Mouse (Mus musculus) erythroblast, embryonic 14.5 days (primary cell): ENCODE results near the gene Cdc27. TPM values are rescaled to one million over a fixed set of nuclear protein-coding genes. Genes with fewer than 3 reads are reported as not detected.
"Not testable (repeated sequence)": the region's sequence is repeated elsewhere in the genome, so short reads cannot be mapped to it uniquely, and the experiment has no call there.

Experiments used
- H3K27me3 ChIP-seq: 2 replicates; pipeline ENCODE4 v1.6.1; 2012; ENCODE audit warnings: inconsistent platforms; ENCODE audit not compliant: control insufficient read depth
- H3K36me3 ChIP-seq: 2 replicates; pipeline ENCODE4 v1.6.1; 2012; ENCODE audit warnings: mild to moderate bottlenecking, inconsistent platforms; ENCODE audit not compliant: control insufficient read depth
- H3K4me1 ChIP-seq: 2 replicates; pipeline ENCODE4 v1.6.1; 2012; ENCODE audit warnings: inconsistent platforms; ENCODE audit not compliant: control insufficient read depth
- H3K4me3 ChIP-seq: replicated peaks from 2 replicates; pipeline ENCODE3; 2012; ENCODE audit warnings: moderate library complexity, mild to moderate bottlenecking, inconsistent platforms
- H3K9me3 ChIP-seq: 2 replicates; pipeline ENCODE4 v1.6.1; 2012; ENCODE audit warnings: low read length, inconsistent platforms, mixed read lengths; ENCODE audit not compliant: control insufficient read depth
- GATA1 ChIP-seq: IDR thresholded peaks from 2 replicates; pipeline ENCODE4 v1.6.1; 2012; ENCODE audit warnings: low read length, inconsistent platforms, mixed read lengths
- TAL1 ChIP-seq: IDR thresholded peaks from 3 replicates; pipeline ENCODE4 v1.6.1; 2012; ENCODE audit warnings: low read length, inconsistent platforms, mixed read lengths
- polyA plus RNA-seq: library from polyadenylated mRNA; stranded (reverse); fragments of >175 nt; gene quantifications from 2 replicates; pipeline ENCODE4 v1.2.3, GENCODE M21; 2012

Gene Cdc27
- polyA plus RNA-seq, 1 experiment: 0.48 TPM

DNA sequence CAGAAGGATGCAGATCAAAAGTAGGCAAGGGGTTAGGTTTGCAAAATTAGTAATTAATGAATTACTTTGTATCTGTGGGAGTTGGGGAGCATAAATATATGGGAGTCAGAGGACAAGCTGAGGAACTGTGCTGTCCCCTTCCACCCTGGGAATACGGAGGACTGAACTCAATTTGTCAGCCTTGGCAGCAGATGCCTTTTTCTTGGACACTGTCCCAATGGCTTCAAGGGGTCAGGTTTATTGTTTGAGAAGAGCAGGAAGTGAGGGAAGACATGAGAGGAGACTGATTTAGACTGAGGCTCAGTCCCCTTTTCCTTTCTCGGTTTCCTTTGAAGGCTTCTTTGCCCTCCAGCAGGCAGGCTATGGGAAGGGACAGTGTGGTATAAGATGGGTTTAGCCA lies 22.1 kb upstream of the Cdc27 start:
- H3K36me3 ChIP-seq: no peaks in the 10 kb centered on the region
- no peak overlapping the region for H3K4me3 ChIP-seq
- peaks cover 4% of the 10 kb centered on the region for H3K9me3 ChIP-seq
- H3K4me1 ChIP-seq: peaks cover 17% of the 10 kb centered on the region
- TF ChIP-seq GATA1 (no peak), TAL1 (no peak)
- peaks cover 28% of the 10 kb centered on the region for H3K27me3 ChIP-seq

GRCm38 (mm10) chr11:104572091-104572490 lies 21.7 kb upstream of the Cdc27 start:
- H3K27me3 ChIP-seq: peaks cover 27% of the 10 kb centered on the region
- H3K9me3 ChIP-seq: peaks cover 4% of the 10 kb centered on the region
- TF ChIP-seq TAL1 (no peak), GATA1 (no peak)
- no peaks in the 10 kb centered on the region for H3K36me3 ChIP-seq
- H3K4me1 ChIP-seq: peaks cover 17% of the 10 kb centered on the region
- no peak overlapping the region for H3K4me3 ChIP-seq

GRCm38 (mm10) chr11:104571373-104571772 lies 21.0 kb upstream of the Cdc27 start:
- peak overlapping the region; percentile 52 for H3K4me3 ChIP-seq
- not testable (repeated sequence) for H3K36me3 ChIP-seq

GRCm38 (mm10) chr11:104570515-104570914 lies 20.1 kb upstream of the Cdc27 start:
- H3K9me3 ChIP-seq, H3K36me3 ChIP-seq, H3K4me3 ChIP-seq: not testable (repeated sequence)
- peaks cover 17% of the 10 kb centered on the region for H3K4me1 ChIP-seq
- peaks cover 27% of the 10 kb centered on the region for H3K27me3 ChIP-seq

More at GRCm38 (mm10) chr11:104571373-104571772, 21.0 kb upstream of the Cdc27 start:
- Histone ChIP-seq H3K27me3 (peaks cover 27% of the 10 kb centered on the region), H3K4me1 (peaks cover 17% of the 10 kb centered on the region)
- H3K9me3 ChIP-seq: not testable (repeated sequence)

DNA sequence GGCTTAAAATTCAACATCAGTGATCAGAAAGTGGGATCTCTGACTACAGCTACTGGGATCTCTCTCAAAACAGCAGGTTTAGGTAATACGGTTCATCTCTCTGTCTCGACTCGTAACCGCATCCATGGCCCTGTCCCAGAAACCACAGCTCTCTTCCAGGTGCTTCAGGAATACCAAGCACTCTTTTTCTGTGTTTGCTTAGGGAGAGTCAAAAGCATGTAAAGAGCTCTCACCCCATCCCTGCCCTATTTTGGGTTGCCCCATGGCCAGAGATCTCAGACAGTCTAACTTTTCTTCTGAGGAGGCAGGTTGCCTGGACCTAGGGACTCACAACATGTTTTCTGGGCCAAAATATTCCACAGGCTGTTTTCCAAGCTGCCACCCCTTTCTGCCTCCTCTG lies 17.9 kb upstream of the Cdc27 start:
- peaks cover 17% of the 10 kb centered on the region for H3K4me1 ChIP-seq
- H3K27me3 ChIP-seq: peaks cover 28% of the 10 kb centered on the region
- H3K4me3 ChIP-seq: no peak overlapping the region
- no peaks in the 10 kb centered on the region for H3K36me3 ChIP-seq
- TF ChIP-seq TAL1: no peak
- TF ChIP-seq GATA1: no peak
- peaks cover 4% of the 10 kb centered on the region for H3K9me3 ChIP-seq

GRCm38 (mm10) chr11:104567736-104568135 lies 17.3 kb upstream of the Cdc27 start:
- Histone ChIP-seq H3K4me1 (peaks cover 17% of the 10 kb centered on the region), H3K9me3 (peaks cover 4% of the 10 kb centered on the region), H3K27me3 (peaks cover 22% of the 10 kb centered on the region), H3K4me3 (no peak overlapping the region), H3K36me3 (no peaks in the 10 kb centered on the region)
- TF ChIP-seq TAL1 (no peak), GATA1 (no peak)

- TF ChIP-seq GATA1 (no peak), TAL1 (no peak)
Measured at GRCm38 (mm10) chr11:104566796-104567195, 16.4 kb upstream of the Cdc27 start.

DNA sequence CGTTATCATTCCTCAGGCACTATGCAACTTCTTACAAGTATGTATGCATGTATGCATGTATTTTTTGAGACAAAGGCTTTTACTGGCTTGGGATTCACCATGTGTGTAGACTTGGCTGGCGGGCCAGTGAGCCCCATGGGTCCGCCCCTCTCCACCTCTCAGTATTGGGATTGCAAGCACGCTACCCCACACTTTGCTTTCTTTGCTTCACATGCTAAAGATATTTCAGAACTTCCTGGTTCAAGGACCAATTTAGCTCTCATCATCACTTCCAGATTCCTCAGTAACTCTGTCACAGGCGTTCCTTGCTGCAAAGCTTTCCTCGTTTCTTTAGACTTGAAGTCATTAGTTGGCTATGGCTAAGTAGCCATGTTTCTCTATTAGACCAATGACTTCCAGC lies 15.7 kb upstream of the Cdc27 start:
- TF ChIP-seq GATA1 (no peak), TAL1 (no peak)
- Histone ChIP-seq H3K4me3 (no peak overlapping the region), H3K9me3 (peaks cover 4% of the 10 kb centered on the region), H3K4me1 (peaks cover 12% of the 10 kb centered on the region), H3K27me3 (peaks cover 9% of the 10 kb centered on the region), H3K36me3 (no peaks in the 10 kb centered on the region)

More at GRCm38 (mm10) chr11:104566796-104567195, 16.4 kb upstream of the Cdc27 start:
- Histone ChIP-seq H3K9me3 (peaks cover 4% of the 10 kb centered on the region), H3K36me3 (no peaks in the 10 kb centered on the region), H3K4me3 (no peak overlapping the region), H3K4me1 (peaks cover 17% of the 10 kb centered on the region), H3K27me3 (peaks cover 14% of the 10 kb centered on the region)

DNA sequence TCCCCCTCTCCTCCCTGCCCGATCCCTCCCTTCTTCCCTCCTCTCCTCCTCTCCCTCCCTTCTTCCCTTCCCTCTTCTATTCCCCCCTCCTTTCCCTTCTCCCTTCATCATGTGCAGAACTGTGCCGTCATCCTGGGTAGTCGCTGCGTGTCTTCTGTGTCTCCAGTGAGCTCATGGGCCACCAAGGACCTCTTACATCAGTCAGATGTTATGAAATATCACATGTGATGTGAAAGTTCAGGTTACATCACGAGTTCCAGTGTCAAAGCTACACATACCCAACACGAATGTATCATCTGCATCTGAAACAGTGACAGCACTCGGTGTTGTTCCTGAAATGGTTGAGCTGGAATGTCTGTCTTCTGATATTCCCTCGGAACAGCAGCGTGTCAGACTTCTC lies 14.8 kb upstream of the Cdc27 start:
- H3K36me3 ChIP-seq: no peaks in the 10 kb centered on the region
- H3K9me3 ChIP-seq: peaks cover 4% of the 10 kb centered on the region
- H3K27me3 ChIP-seq: peaks cover 8% of the 10 kb centered on the region
- peaks cover 5% of the 10 kb centered on the region for H3K4me1 ChIP-seq
- TF ChIP-seq GATA1: no peak
- TF ChIP-seq TAL1: no peak
- no peak overlapping the region for H3K4me3 ChIP-seq

DNA sequence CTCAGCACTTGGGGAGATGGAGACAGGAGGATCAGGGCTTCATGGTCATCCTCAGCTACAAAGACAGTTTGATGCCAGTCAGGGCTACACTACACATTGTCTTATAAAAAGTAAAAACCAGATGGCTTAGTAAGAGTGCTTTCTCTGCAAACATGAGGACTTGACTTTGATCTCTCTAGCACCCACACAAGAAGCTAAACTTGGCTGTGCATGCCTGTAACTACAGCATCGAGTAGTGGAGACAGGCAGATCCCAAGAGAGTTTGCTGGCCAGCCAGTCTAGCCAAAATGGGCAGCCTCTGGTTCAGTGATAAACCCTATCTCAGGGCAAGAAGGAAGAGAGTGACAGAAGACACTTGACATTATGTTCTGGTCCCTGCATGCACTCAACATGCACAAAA lies 13.1 kb upstream of the Cdc27 start:
- no peaks in the 10 kb centered on the region for H3K9me3 ChIP-seq
- H3K4me3 ChIP-seq: no peak overlapping the region
- H3K27me3 ChIP-seq: peaks cover 8% of the 10 kb centered on the region
- H3K36me3 ChIP-seq: no peaks in the 10 kb centered on the region
- TF ChIP-seq TAL1 (no peak), GATA1 (no peak)
- H3K4me1 ChIP-seq: no peaks in the 10 kb centered on the region
